16 mouse cellular contexts compared by ENCODE assay signal in genomic region chr16:17086241-17086640, GRCm38 (mm10).
"Had no signal": no experiment of that assay in that cellular context is flagged by ENCODE, and none has a peak within 500 bp of the region (broad histone marks: within the 10 kb centered on the region; RNA-seq: fewer than 3 reads in every experiment).

No protein-coding gene starts in this region.

- H3K27me3 ChIP-seq: liver, embryonic 13.5 days; liver, embryonic 15.5 days; lung, embryonic 15.5 days; megakaryocyte, embryonic 14.5 days; midbrain, embryonic 13.5 days; midbrain, embryonic 15.5 days; neural tube, embryonic 13.5 days; neural tube, embryonic 15.5 days had no signal

- H3K4me2 ChIP-seq: liver, embryonic 13.5 days; liver, embryonic 15.5 days; lung, embryonic 15.5 days; midbrain, embryonic 11.5 days; midbrain, embryonic 13.5 days; midbrain, embryonic 15.5 days; neural tube, embryonic 13.5 days; neural tube, embryonic 15.5 days had no signal

- DNase-seq: liver, embryonic 13.5 days; liver, postnatal 0 days; lung, postnatal 10 days; retina, postnatal 1 day; thymus, adult 2 months; thymus, postnatal 25 days; thymus, postnatal 4 days had no signal

- H3K4me3 ChIP-seq: liver, embryonic 13.5 days; liver, embryonic 15.5 days; lung, embryonic 15.5 days; megakaryocyte, embryonic 14.5 days; midbrain, embryonic 13.5 days; midbrain, embryonic 15.5 days; neural tube, embryonic 13.5 days; neural tube, embryonic 15.5 days had no signal

- H3K9me3 ChIP-seq: liver, embryonic 13.5 days; liver, embryonic 15.5 days; lung, embryonic 15.5 days; megakaryocyte, embryonic 14.5 days; midbrain, embryonic 13.5 days; midbrain, embryonic 15.5 days; neural tube, embryonic 13.5 days; neural tube, embryonic 15.5 days had no signal

- ATAC-seq: liver, postnatal 0 days; midbrain, embryonic 13.5 days; midbrain, embryonic 15.5 days had no signal

- H3K27ac ChIP-seq: liver, embryonic 13.5 days; liver, embryonic 15.5 days; lung, embryonic 15.5 days; macrophage; midbrain, embryonic 13.5 days; midbrain, embryonic 15.5 days; neural tube, embryonic 13.5 days; neural tube, embryonic 15.5 days had no signal

- H3K4me1 ChIP-seq: liver, embryonic 13.5 days; liver, embryonic 15.5 days; lung, embryonic 15.5 days; midbrain, embryonic 13.5 days; midbrain, embryonic 15.5 days; neural tube, embryonic 13.5 days; neural tube, embryonic 15.5 days had no signal

- H3K9ac ChIP-seq: liver, embryonic 13.5 days; liver, embryonic 15.5 days; liver, postnatal 0 days; lung, embryonic 15.5 days; midbrain, embryonic 13.5 days; midbrain, embryonic 15.5 days; neural tube, embryonic 13.5 days; neural tube, embryonic 15.5 days had no signal
